Mouse (Mus musculus) T-helper 1 cell (primary cell): ENCODE data around the gene Ctsf.
"Not testable (repeated sequence)": the region's sequence is repeated elsewhere in the genome, so short reads cannot be mapped to it uniquely, and the experiment has no call there.

Experiments
- in situ Hi-C: fragments of 300-600 bp; cut with MboI, MseI; formaldehyde crosslinking; loops from one replicate; pipeline ENCODE4 v1.15.1; 2025; ENCODE audit warnings: high pct_unique_total_duplicates

Gene Ctsf

GRCm38 (mm10) chr19:4854552-4855469 lies at the start of gene Ctsf:
Gene Ctsf, plus strand, starts transcription at chr19:4855130.
- in situ Hi-C loops = no loop called here

GRCm38 (mm10) chr19:4810309-4810708 lies 44.6 kb upstream of the Ctsf start:
- in situ Hi-C loops = no loop called here

DNA sequence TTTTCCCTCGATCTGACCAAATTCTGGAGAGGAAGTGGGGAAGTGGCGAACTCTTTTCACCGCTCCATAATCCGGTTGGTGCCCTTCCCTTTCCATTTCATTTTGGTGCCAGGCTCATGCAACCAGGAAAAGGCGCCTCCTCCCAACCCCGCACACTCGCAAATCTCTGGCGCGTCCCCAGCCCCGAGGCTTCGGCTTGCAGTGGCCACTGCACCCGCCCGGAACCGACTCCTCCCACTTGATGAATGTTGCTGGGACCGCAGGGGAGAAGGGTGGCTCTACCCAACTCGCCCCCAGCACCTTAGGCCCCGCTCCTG lies 44.2 kb upstream of the Ctsf start:
- in situ Hi-C loops = no loop called here

GRCm38 (mm10) chr19:4811063-4811908 lies 43.6 kb upstream of the Ctsf start, which contains the start of the genes Gm21992 and Rbm14:
Gene Gm21992, minus strand, starts transcription at chr19:4811612.
Gene Rbm14, minus strand, starts transcription at chr19:4811634.
- in situ Hi-C loops = no loop called here

GRCm38 (mm10) chr19:4811909-4812242 lies 43.1 kb upstream of the Ctsf start:
- in situ Hi-C loops = no loop called here

DNA sequence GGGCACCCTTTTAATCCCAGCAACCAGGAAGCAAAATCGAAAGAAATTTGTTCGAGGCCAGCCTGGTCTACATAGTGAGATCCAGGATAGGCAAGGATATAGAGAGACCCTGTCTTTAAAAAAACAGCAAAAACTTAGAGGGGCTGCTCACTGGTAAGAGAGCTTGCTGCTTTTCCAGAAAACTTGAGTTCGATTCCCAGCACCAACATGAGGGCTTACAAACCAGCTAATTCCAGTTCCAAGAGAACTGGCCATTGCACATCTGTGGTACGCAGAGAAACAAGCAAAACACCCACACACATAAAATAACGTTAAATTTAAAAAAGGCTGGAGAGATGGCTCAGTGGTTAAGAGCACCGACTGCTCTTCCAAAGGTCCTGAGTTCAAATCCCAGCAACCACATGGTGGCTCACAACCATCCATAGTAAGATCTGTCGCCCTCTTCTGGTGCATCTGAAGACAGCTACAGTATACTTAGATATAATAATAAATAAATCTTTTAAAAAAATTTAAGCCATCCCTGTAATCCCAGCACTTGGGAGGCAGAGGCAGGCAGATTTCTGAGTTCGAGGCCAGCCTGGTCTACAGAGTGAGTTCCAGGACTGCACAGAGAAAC lies 42.5 kb upstream of the Ctsf start:
- in situ Hi-C loops = not testable (repeated sequence)

GRCm38 (mm10) chr19:4813015-4813414 lies 41.9 kb upstream of the Ctsf start:
- in situ Hi-C loops = no loop called here

- in situ Hi-C loops = no loop called here
Measured at GRCm38 (mm10) chr19:4817182-4817835, 37.6 kb upstream of the Ctsf start.

GRCm38 (mm10) chr19:4820678-4821303 lies 34.1 kb upstream of the Ctsf start:
- in situ Hi-C loops = no loop called here

GRCm38 (mm10) chr19:4828444-4829114 lies 26.4 kb upstream of the Ctsf start:
- in situ Hi-C loops = no loop called here

DNA sequence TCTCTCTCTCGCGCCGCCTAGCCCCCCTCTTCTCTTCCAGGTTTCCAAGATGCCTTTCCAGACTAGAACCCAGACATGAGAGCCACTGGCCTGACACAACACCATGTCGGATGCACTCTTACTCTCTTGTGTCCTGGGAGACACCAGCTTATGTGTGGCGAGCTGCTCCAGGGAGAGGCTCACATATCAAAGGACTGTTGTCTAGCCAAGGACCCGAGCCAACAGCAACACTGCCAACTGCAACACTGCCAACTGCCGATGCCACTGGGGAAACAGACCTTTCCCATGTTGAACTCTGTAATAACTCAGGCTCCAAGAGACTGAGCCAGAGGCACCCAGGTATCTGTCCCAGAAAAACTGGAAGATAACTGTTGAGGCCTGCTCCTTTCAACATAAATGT lies 25.8 kb upstream of the Ctsf start:
- in situ Hi-C loops = no loop called here

DNA sequence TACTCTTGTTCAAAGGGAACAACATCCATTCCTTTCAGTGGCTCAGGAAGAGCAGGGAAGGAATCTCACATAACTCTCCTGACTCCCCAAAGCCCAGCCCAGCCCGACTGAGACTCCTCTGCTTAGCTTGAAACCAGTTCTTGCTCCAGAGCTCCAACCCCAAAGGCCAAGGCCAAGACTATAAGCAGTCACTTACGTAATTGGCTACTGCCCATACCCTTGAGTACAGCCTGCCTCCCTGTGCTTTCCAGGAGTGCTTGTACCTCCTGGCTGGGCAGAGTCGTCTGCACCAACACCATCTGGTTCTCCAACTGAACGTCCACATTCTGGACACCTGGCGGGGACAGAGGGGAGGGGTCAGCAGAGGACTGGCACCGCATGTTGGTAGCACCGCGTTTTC lies 21.0 kb upstream of the Ctsf start:
- in situ Hi-C loops = no loop called here

DNA sequence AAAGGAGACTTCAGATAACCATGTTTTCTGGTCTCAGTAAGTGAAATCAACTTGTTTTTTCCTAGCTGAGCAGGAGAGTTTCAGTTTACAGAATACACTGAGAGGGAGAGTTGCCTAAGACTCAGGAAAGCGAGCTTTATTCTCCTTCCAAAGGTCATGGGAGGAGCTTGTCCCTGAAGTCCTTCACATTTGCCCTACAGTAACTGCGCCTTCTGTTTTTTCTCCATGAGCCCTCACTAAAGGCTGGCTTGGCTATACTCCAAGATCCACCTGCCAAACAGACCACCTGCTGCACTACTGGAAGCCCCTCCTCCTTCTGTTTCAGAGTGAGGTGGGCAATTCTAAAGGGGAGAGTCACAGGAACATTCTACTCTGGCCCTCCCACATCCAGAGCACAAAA lies 18.8 kb upstream of the Ctsf start:
- in situ Hi-C loops = no loop called here

DNA sequence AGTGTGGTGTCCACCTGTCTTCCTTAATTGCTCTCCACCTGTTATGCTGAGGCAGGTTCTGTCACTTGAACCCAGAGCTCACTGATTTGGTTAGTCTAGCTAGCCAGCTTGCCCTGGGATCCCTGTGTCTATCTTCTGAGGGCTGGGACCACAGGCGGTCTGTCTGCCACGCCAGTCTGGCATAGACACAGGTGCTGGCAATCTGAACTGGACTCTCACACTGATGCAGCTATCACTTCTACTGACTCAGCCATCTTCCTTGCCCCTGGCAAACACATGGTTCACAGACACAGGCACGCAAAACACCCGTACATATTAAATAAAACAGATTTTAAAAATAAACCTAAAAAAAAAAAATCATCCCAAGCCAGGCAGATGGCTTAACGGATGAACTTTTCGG lies 17.9 kb upstream of the Ctsf start:
- in situ Hi-C loops = no loop called here

DNA sequence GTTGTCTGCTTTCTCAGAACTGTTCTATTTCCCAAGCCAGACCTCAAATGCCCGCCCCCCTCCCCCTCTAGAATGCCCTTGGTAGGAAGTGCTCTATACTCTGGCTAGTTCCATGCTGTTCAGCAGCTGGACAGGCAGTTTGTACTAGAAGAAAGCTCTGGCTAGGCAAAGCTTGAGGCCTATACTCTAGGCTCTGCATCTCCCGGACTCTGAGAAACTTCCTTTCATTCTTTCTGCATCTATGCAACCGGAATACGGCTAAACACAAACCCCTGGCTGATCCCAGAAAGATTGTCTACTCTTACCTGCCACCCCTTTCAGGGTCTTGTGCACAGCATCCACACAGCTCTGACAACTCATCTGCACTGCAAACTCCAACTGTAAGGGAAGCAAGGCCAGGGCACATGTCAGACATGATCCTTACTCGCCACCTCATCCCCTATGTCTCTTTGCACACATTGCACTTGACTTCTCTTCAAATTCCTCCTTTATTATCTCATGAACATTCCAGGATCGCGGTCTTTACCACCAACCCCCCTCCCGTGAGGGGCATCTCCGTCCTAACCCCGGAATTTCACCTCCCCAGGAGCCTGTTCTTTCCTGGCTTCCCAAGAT lies 16.3 kb upstream of the Ctsf start:
- in situ Hi-C loops = no loop called here

GRCm38 (mm10) chr19:4839149-4839548 lies 15.8 kb upstream of the Ctsf start, which contains the start of the genes Ccs and Ccdc87:
Gene Ccs, minus strand, starts transcription at chr19:4839332.
Gene Ccdc87, plus strand, starts transcription at chr19:4839366.
- in situ Hi-C loops = no loop called here

GRCm38 (mm10) chr19:4840848-4841247 lies 14.1 kb upstream of the Ctsf start:
- in situ Hi-C loops = no loop called here

DNA sequence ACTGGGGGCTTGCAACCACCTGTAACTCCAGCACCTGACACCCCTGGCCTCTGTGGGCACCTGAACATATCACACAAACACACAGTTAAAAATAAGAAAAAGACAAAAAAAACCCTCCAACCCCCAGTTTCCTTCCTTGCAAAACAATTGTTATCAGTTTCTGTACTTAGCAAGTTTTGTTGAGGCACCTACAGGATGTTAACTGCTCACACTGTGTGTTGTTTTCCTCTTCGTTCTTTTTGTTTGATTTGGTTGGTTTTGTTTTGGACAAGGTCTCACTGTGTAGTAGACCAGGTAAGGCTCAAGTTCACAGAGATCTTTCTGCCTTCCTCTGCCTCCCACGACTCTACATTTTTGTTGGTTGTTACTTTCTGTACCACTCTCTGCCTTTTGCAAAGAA lies 12.3 kb upstream of the Ctsf start:
- in situ Hi-C loops = no loop called here

DNA sequence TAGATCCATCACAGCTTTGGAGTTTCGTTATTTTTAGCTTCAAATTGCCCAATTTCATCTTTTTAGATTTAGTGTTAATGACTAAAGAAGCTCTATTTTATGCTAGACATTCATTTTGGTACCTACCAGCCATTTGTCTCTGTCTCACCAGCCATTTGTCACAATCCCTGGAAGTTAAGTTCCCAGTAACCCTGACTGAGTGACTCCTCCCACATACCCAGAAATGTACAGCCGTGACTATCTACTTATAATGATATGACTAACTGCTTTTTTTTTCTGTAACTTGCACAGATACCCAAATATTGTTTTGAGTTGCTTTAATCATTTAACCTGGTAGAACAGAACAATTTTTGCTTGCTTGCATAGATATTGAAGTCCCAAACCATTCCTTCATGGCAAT lies 9.1 kb upstream of the Ctsf start:
- in situ Hi-C loops = no loop called here

DNA sequence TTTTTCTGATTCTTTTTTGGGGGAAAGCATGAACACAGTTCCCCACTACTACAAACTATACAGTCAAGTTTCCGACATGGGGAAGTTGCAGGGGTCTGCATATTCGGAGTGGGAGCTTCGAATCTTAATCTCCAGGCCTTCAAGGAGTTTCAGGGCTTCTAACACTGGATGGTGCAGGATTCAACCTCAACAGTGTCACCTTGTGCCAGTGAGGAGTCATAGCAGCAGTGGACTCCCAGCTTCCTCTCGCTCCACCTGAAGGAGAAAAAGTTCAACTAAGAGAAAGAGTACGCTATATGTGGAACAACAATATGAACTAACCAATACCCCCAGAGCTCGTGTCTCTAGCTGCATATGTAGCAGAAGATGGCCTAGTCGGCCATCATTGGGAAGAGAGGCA lies 7.4 kb upstream of the Ctsf start:
- in situ Hi-C loops = no loop called here
